Mouse (Mus musculus): ENCODE data around the gene Zbtb20. TPM values are rescaled to one million over a fixed set of nuclear protein-coding genes. Genes with fewer than 3 reads are reported as not detected.
A peak's percentile ranks its signal among the peaks of the same experiment; 100 is the strongest.

Gene Zbtb20
- polyA plus RNA-seq, 1 experiment from 2014 or later, result 38.1 TPM

DNA sequence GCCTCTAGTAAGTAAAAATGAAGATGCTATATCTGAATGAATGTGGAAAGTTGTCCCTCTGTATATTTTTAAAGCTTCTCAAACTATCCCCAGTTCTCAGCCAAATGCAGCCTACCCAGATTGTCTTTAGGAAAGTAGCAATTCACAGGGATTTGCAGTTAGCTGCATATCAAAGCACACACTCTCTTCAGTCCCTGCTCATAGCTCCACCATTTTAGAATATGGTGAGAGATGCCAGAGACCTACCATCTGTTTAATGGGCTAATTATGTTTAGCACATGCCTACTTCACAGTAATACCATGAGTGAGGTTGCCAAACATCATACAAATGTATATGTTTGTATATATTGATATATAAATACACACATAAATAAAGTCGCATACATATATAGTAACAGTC, 676.8 kb downstream of the Zbtb20 start:
- Histone ChIP-seq H3K36me3 (no peaks in the 10 kb centered on the region), H3K27ac (ENCODE audit: poor library complexity, severe bottlenecking) (no peak overlapping the region)
- ATAC-seq (ENCODE audit: insufficient number of reproducible peaks, low FRiP score), result no peak

DNA sequence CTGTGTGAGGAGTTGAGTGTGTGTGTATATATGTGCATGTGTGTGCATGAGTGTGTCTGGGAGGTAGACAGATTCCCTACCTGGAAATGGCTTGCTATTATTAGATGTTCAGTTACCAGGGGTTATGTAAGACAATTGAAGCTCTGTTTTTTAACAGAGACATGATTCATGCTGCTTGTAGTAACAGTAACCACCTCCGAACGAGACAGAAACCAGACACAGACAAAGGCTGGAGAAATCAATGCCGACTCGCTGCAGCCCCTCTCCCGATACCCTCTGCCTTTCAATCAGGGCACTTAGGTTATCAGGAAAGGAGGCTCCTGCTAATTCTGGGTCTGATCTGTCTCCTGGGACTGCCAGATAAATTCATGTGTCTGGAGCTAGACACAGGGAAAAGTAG, 681.7 kb downstream of the Zbtb20 start:
- Histone ChIP-seq H3K4me1 (replicated peaks) (peaks cover 32% of the 10 kb centered on the region), H3K36me3 (no peaks in the 10 kb centered on the region), H3K4me3 (no peak overlapping the region), H3K9ac (peak overlapping the region; percentile 38; the same call in 1 of the 2 replicates), H3K4me2 (peak overlapping the region; percentile 56), H3K9me3 (replicated peaks) (no peaks in the 10 kb centered on the region), H3K27ac (ENCODE audit: poor library complexity, severe bottlenecking) (peak overlapping the region; percentile 68; the same call in 1 of the 2 replicates), H3K27me3 (replicated peaks) (no peaks in the 10 kb centered on the region)
- WGBS, result 7% methylated on average over 5 of the region's 5 CpGs
- no peak for ATAC-seq (ENCODE audit: insufficient number of reproducible peaks, low FRiP score)

More for the DNA sequence above, 676.8 kb downstream of the Zbtb20 start:
- Histone ChIP-seq H3K27me3 (replicated peaks) (no peaks in the 10 kb centered on the region), H3K4me3 (no peak overlapping the region), H3K4me1 (replicated peaks) (peaks cover 43% of the 10 kb centered on the region), H3K9me3 (replicated peaks) (no peaks in the 10 kb centered on the region), H3K4me2 (no peak overlapping the region), H3K9ac (no peak overlapping the region)
- 89% methylated on average over 1 of the region's 1 CpGs for WGBS

- Histone ChIP-seq H3K27ac (ENCODE audit: poor library complexity, severe bottlenecking) (no peak overlapping the region), H3K9ac (no peak overlapping the region), H3K36me3 (no peaks in the 10 kb centered on the region), H3K4me3 (no peak overlapping the region), H3K9me3 (replicated peaks) (no peaks in the 10 kb centered on the region), H3K4me2 (no peak overlapping the region), H3K27me3 (replicated peaks) (no peaks in the 10 kb centered on the region), H3K4me1 (replicated peaks) (peaks cover 21% of the 10 kb centered on the region)
- WGBS, result 82% methylated on average over 2 of the region's 2 CpGs
- no peak for ATAC-seq (ENCODE audit: insufficient number of reproducible peaks, low FRiP score)
These were observed 685.6 kb downstream of the Zbtb20 start for GRCm38 (mm10) chr16:43561330-43561729.

DNA sequence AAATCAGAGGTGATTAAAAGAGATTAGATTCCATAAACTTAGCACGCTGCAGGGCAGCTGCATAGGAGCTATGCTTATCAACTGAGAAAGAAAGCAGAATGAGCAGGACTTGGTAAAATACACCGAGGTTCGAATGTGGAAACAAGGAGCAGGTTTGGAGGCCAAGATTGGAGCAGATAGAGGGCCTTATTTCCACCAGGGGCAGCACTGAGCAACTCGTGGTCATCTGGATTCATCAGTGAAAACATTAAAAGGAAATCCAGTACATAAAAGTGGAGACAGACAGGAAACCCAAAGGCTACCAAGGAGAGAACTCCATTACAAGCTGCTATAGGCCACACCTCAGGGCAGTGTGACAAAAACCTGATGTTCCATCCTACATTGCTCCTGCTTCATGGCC, 686.3 kb downstream of the Zbtb20 start:
- H3K27ac ChIP-seq (ENCODE audit: poor library complexity, severe bottlenecking), result no peak overlapping the region
- no peaks in the 10 kb centered on the region for H3K27me3 ChIP-seq (replicated peaks)
- no peaks in the 10 kb centered on the region for H3K9me3 ChIP-seq (replicated peaks)
- no peak for ATAC-seq (ENCODE audit: insufficient number of reproducible peaks, low FRiP score)
- 73% methylated on average over 4 of the region's 4 CpGs for WGBS
- no peak overlapping the region for H3K9ac ChIP-seq
- H3K4me1 ChIP-seq (replicated peaks), result peaks cover 17% of the 10 kb centered on the region
- no peak overlapping the region for H3K4me2 ChIP-seq
- H3K4me3 ChIP-seq, result no peak overlapping the region
- H3K36me3 ChIP-seq, result no peaks in the 10 kb centered on the region

DNA sequence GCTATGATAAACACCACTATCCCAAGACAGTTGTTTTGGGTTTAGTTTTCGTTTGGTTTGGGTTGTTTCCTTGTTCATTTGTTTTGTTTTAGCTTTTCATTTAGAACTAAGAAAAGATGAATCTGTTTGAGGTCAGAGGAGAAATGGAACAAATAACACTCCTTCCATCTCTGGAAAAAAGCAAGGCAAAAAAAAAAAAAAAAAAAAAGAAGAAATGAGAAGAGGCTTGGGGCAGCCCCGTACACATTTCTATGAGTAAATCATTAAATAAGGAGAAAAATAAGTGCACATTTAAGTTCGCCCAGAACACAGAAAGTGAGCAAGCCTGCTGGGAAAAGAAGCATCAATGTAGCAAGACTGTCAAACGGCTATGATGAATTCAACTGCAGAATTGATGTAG, 690.2 kb downstream of the Zbtb20 start:
- no peak overlapping the region for H3K4me3 ChIP-seq
- WGBS, result 78% methylated on average over 4 of the region's 4 CpGs
- H3K36me3 ChIP-seq, result 0 out of 2 replicates have a peak, but pooled peaks cover 2% of the 10 kb centered on the region
- no peaks in the 10 kb centered on the region for H3K27me3 ChIP-seq (replicated peaks)
- H3K9me3 ChIP-seq (replicated peaks), result no peaks in the 10 kb centered on the region; the same call in 1 of the 2 replicates
- no peak overlapping the region for H3K9ac ChIP-seq
- H3K27ac ChIP-seq (ENCODE audit: poor library complexity, severe bottlenecking), result no peak overlapping the region
- no peaks in the 10 kb centered on the region for H3K4me1 ChIP-seq (replicated peaks)
- H3K4me2 ChIP-seq, result no peak overlapping the region
- no peak for ATAC-seq (ENCODE audit: insufficient number of reproducible peaks, low FRiP score)

GRCm38 (mm10) chr16:43566511-43566910, 690.8 kb downstream of the Zbtb20 start:
- 0 out of 2 replicates have a peak, but pooled peaks cover 2% of the 10 kb centered on the region for H3K36me3 ChIP-seq
- H3K9me3 ChIP-seq (replicated peaks), result no peaks in the 10 kb centered on the region; the same call in 1 of the 2 replicates
- ATAC-seq (ENCODE audit: insufficient number of reproducible peaks, low FRiP score), result no peak
- no peak overlapping the region for H3K4me3 ChIP-seq
- 70% methylated on average over 1 of the region's 1 CpGs for WGBS
- H3K27ac ChIP-seq (ENCODE audit: poor library complexity, severe bottlenecking), result no peak overlapping the region
- H3K27me3 ChIP-seq (replicated peaks), result no peaks in the 10 kb centered on the region
- H3K9ac ChIP-seq, result no peak overlapping the region
- no peaks in the 10 kb centered on the region for H3K4me1 ChIP-seq (replicated peaks)
- no peak overlapping the region for H3K4me2 ChIP-seq

GRCm38 (mm10) chr16:43571376-43572081, 695.8 kb downstream of the Zbtb20 start:
- Histone ChIP-seq H3K4me2 (no peak overlapping the region), H3K4me3 (no peak overlapping the region), H3K9ac (no peak overlapping the region), H3K36me3 (0 out of 2 replicates have a peak, but pooled peaks cover 2% of the 10 kb centered on the region), H3K9me3 (replicated peaks) (no peaks in the 10 kb centered on the region; the same call in 1 of the 2 replicates), H3K4me1 (replicated peaks) (peaks cover 40% of the 10 kb centered on the region), H3K27ac (ENCODE audit: poor library complexity, severe bottlenecking) (no peak overlapping the region), H3K27me3 (replicated peaks) (no peaks in the 10 kb centered on the region)
- ATAC-seq (ENCODE audit: insufficient number of reproducible peaks, low FRiP score), result no peak
- WGBS, result 90% methylated on average over 16 of the region's 16 CpGs

DNA sequence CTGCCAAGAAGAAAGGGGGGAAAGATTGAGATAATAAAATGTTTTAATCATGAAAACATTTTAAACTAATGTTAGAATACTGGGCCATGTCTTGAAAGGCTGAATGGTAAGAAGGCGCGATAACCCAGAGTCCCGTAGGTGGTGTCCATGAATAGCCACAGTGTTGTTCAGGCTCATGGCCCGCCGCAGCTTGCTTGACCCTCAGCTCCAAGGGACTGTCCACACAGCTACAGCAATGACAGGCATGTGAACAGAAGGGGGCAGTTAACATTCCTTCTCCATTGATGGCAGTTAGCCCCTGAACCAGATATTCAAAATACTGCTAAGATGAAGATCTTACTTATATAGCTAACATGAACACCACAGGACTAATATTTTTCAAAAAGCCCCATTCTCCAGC, 696.5 kb downstream of the Zbtb20 start:
- 56% methylated on average over 5 of the region's 5 CpGs for WGBS
- Histone ChIP-seq H3K27me3 (replicated peaks) (no peaks in the 10 kb centered on the region), H3K9ac (no peak overlapping the region), H3K27ac (ENCODE audit: poor library complexity, severe bottlenecking) (0 out of 2 replicates have a peak overlapping the region, but pooled peaks have one; percentile 71), H3K4me3 (no peak overlapping the region), H3K36me3 (0 out of 2 replicates have a peak, but pooled peaks cover 2% of the 10 kb centered on the region), H3K4me1 (replicated peaks) (peaks cover 47% of the 10 kb centered on the region), H3K4me2 (no peak overlapping the region), H3K9me3 (replicated peaks) (no peaks in the 10 kb centered on the region; the same call in 1 of the 2 replicates)
- no peak for ATAC-seq (ENCODE audit: insufficient number of reproducible peaks, low FRiP score)

DNA sequence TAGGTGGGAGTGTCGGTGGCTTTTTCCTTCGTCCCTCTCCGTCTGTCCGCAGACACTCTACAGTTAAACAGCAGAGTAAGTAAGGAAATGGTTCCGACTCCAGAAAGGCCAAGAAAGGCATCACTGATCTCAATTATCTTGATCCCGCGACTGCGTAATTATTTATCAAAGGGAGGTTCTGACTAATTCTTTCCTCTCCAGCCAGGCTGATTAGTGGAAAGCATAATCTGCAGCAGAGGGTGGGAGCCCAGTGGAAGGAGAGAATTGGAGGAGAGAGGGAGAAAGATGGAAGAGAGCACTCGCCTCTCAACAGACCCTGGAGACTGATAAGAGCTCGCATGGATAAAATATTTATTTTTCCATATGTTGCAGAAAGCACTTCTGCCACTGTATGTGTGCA, 697.1 kb downstream of the Zbtb20 start:
- Histone ChIP-seq H3K27ac (ENCODE audit: poor library complexity, severe bottlenecking) (peak overlapping the region; percentile 71), H3K27me3 (replicated peaks) (no peaks in the 10 kb centered on the region), H3K4me3 (no peak overlapping the region), H3K9me3 (replicated peaks) (no peaks in the 10 kb centered on the region; the same call in 1 of the 2 replicates), H3K9ac (no peak overlapping the region), H3K4me2 (no peak overlapping the region), H3K36me3 (0 out of 2 replicates have a peak, but pooled peaks cover 2% of the 10 kb centered on the region), H3K4me1 (replicated peaks) (peaks cover 52% of the 10 kb centered on the region)
- ATAC-seq (ENCODE audit: insufficient number of reproducible peaks, low FRiP score), result no peak
- WGBS, result 49% methylated on average over 10 of the region's 10 CpGs

- H3K9me3 ChIP-seq (replicated peaks), result no peaks in the 10 kb centered on the region; the same call in 1 of the 2 replicates
- 0 out of 2 replicates have a peak, but pooled peaks cover 2% of the 10 kb centered on the region for H3K36me3 ChIP-seq
- no peak overlapping the region for H3K9ac ChIP-seq
- H3K27me3 ChIP-seq (replicated peaks), result no peaks in the 10 kb centered on the region
- no peak for ATAC-seq (ENCODE audit: insufficient number of reproducible peaks, low FRiP score)
- 50% methylated on average over 14 of the region's 14 CpGs for WGBS
- H3K4me2 ChIP-seq, result no peak overlapping the region; the same call in 1 of the 2 replicates
- peak overlapping the region; percentile 71 for H3K27ac ChIP-seq (ENCODE audit: poor library complexity, severe bottlenecking)
- no peak overlapping the region for H3K4me3 ChIP-seq
- H3K4me1 ChIP-seq (replicated peaks), result peaks cover 54% of the 10 kb centered on the region
These were observed 697.6 kb downstream of the Zbtb20 start for GRCm38 (mm10) chr16:43573181-43573833.

DNA sequence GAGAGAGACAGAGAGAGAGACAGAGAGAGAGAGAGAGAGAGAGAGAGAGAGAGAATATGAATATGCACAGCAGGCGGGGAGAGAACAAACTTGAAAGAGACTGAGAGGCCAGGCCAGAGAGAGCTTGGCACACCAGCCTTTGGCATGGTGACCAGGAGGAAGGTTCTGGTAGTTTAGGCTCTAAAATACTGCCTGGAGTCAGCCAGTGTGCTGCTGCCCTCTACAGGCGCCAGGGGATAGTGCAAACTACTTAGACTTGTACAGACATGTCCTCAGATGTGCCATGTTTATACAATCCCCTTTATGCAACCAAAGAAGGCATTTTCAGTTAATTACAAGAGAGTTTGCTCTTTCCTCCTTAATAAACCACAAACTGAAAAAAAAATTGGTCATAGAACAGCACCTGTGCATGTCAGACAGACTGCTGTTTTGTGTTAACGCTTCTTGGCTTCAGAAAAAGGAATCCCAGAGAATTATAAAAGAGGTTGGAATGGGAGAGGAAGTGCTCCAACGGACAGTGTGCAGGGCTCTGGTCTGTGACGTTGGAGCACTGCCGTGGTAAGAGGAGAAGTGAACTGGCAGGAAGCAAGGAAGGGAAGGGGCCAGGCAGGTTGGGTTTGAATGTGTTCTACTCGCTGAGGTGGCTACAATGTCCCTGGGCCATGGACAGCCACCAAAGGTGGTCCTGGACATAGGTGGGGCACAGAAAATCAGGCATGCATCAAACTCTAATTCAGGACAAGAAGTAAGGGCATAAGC, 698.5 kb downstream of the Zbtb20 start:
- H3K36me3 ChIP-seq, result 0 out of 2 replicates have a peak, but pooled peaks cover 2% of the 10 kb centered on the region
- WGBS, result 43% methylated on average over 7 of the region's 7 CpGs
- no peak overlapping the region for H3K4me2 ChIP-seq
- ATAC-seq (ENCODE audit: insufficient number of reproducible peaks, low FRiP score), result peak; percentile 61; the same call in 1 of the 2 replicates
- no peak overlapping the region for H3K4me3 ChIP-seq
- no peaks in the 10 kb centered on the region for H3K9me3 ChIP-seq (replicated peaks)
- H3K4me1 ChIP-seq (replicated peaks), result peaks cover 59% of the 10 kb centered on the region
- no peak overlapping the region for H3K9ac ChIP-seq
- H3K27ac ChIP-seq (ENCODE audit: poor library complexity, severe bottlenecking), result peak overlapping the region; percentile 77
- no peaks in the 10 kb centered on the region for H3K27me3 ChIP-seq (replicated peaks)
